Mouse (Mus musculus): ENCODE data around the gene Gm7534. TPM values are rescaled to one million over a fixed set of nuclear protein-coding genes. Genes with fewer than 3 reads are reported as not detected.
A peak's percentile ranks its signal among the peaks of the same experiment; 100 is the strongest.

Gene Gm7534
- polyA plus RNA-seq, 1 experiment from 2014 or later, result not detected

DNA sequence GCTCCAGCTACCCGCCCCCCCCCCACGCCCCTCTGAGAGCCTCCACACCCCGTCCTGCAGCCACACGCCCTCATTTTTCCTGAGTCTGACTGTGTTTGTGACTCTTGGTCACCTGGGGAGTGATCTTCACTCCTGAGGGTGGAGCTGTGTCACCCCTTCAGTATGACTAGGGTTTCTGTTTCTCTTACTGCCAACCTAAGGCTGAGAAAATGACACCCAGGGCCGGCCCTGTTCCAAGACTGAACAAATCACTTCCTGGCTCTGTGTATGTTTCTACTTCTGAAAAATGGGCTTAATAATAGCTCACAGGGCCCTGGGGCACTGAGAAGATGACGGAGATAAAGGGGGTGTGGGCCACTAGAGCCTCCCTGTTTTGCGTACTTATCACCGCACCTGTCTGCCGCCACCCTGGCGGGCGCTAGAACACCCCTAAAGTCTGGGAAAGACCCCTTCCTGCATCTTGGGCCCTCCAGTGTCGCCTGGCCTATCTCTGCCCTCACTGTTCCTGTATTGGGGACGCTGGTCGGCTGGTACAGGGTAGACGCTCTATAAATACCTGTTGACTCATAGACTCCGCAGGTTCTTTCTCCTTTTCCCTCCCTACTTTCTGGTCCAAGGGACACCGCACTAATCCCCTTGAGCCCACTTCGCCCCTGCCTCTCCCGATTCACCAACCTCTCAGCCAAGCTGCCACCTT lies 34.9 kb upstream of the Gm7534 start:
- H3K27ac ChIP-seq (replicated peaks in 1 of 2; ENCODE audit: control insufficient read depth in 1 of 2, insufficient read depth in 1 of 2, low read depth in 2 of 2, low read length in 2 of 2), result no peak overlapping the region

DNA sequence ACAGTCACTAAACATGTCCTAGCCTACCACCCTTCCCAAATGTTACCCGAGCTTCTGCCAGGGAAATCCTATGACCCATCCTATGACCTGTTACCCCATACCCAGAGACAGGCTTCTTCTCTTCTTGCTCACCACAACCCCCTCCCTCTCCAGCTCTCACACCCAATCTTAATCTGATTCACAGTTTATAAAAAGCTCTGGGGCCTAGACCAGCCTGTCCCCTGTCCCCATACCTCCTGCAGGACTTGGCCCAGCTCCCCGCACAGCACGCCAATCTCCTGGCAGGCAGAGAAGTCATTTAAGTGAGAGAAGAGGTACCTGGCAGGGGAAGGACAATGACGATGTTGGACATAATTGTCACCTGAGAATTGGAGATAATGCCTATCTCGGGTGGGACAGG lies 32.1 kb upstream of the Gm7534 start:
- Histone ChIP-seq H3K9me3 (ENCODE audit: control insufficient read depth, low read length) (no peaks in the 10 kb centered on the region), H3K27me3 (ENCODE audit: control insufficient read depth, insufficient read depth, low read length) (peaks cover 4% of the 10 kb centered on the region)

More for the DNA sequence above, 34.9 kb upstream of the Gm7534 start:
- Histone ChIP-seq H3K4me1 (ENCODE audit: control insufficient read depth in 2 of 2, insufficient read depth in 2 of 2, low read length in 2 of 2) (peaks cover 11 to 12% of the 10 kb centered on the region in 2 experiments; a peak in 3 of 4 replicates), H3K4me3 (ENCODE audit: control insufficient read depth in 1 of 2, insufficient read depth in 1 of 2, low read depth in 1 of 2, low read length in 2 of 2) (peak overlapping the region; percentile 46 to 47), H3K27me3 (ENCODE audit: control insufficient read depth, insufficient read depth, low read length) (no peaks in the 10 kb centered on the region; the same call in none of the 2 replicates), H3K4me2 (ENCODE audit: low read length) (peak overlapping the region; percentile 78), H3K9me3 (ENCODE audit: control insufficient read depth, low read length) (no peaks in the 10 kb centered on the region), H3K9ac (ENCODE audit: low read length) (peak overlapping the region; percentile 48), H3K36me3 (ENCODE audit: control insufficient read depth, insufficient read depth, low read length) (no peaks in the 10 kb centered on the region)
- WGBS, result 23% methylated on average over 19 of the region's 19 CpGs
- no peak for ATAC-seq (ENCODE audit: insufficient number of reproducible peaks, insufficient read depth, low FRiP score, low read depth)

DNA sequence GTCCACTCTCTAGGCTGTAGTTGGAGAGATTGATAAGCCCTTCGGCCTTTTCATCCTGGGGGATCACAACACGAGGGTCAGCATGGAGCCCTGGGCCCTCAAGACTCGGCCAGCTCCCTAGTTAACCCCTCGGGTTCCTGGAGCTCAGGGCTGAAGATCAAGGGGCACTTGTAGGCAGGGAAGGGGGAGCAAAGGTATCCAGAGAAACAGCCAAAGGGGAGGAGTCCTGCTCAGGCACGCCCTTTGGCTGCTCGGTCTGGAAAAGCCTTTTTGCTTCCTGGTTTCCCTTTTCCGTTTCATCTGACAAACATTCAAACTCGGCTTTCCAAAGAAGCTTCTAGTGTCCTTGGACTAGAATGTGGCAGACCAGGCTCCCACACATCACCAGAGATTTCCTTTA lies 27.6 kb upstream of the Gm7534 start:
- H3K4me3 ChIP-seq (ENCODE audit: control insufficient read depth in 1 of 2, insufficient read depth in 1 of 2, low read depth in 1 of 2, low read length in 2 of 2), result no peak overlapping the region
- H3K4me1 ChIP-seq (ENCODE audit: control insufficient read depth in 2 of 2, insufficient read depth in 2 of 2, low read length in 2 of 2), result no peaks in the 10 kb centered on the region
- peaks cover 4% of the 10 kb centered on the region; the same call in 1 of the 2 replicates for H3K27me3 ChIP-seq (ENCODE audit: control insufficient read depth, insufficient read depth, low read length)
- 28% methylated on average over 8 of the region's 8 CpGs for WGBS
- no peak overlapping the region for H3K4me2 ChIP-seq (ENCODE audit: low read length)
- H3K9ac ChIP-seq (ENCODE audit: low read length), result no peak overlapping the region
- H3K9me3 ChIP-seq (ENCODE audit: control insufficient read depth, low read length), result no peaks in the 10 kb centered on the region
- H3K36me3 ChIP-seq (ENCODE audit: control insufficient read depth, insufficient read depth, low read length), result no peaks in the 10 kb centered on the region
- no peak overlapping the region for H3K27ac ChIP-seq (replicated peaks in 1 of 2; ENCODE audit: control insufficient read depth in 1 of 2, insufficient read depth in 1 of 2, low read depth in 2 of 2, low read length in 2 of 2)
- ATAC-seq (ENCODE audit: insufficient number of reproducible peaks, insufficient read depth, low FRiP score, low read depth), result no peak

More for the DNA sequence above, 32.1 kb upstream of the Gm7534 start:
- H3K4me2 ChIP-seq (ENCODE audit: low read length), result no peak overlapping the region
- 58% methylated on average over 5 of the region's 5 CpGs for WGBS
- H3K4me3 ChIP-seq (ENCODE audit: control insufficient read depth in 1 of 2, insufficient read depth in 1 of 2, low read depth in 1 of 2, low read length in 2 of 2), result no peak overlapping the region
- no peak for ATAC-seq (ENCODE audit: insufficient number of reproducible peaks, insufficient read depth, low FRiP score, low read depth)
- no peak overlapping the region for H3K9ac ChIP-seq (ENCODE audit: low read length)
- no peaks in the 10 kb centered on the region for H3K36me3 ChIP-seq (ENCODE audit: control insufficient read depth, insufficient read depth, low read length)
- H3K4me1 ChIP-seq (ENCODE audit: control insufficient read depth in 2 of 2, insufficient read depth in 2 of 2, low read length in 2 of 2), result peaks cover 11 to 12% of the 10 kb centered on the region in 2 experiments; a peak in 3 of 4 replicates
- no peak overlapping the region for H3K27ac ChIP-seq (replicated peaks in 1 of 2; ENCODE audit: control insufficient read depth in 1 of 2, insufficient read depth in 1 of 2, low read depth in 2 of 2, low read length in 2 of 2)

DNA sequence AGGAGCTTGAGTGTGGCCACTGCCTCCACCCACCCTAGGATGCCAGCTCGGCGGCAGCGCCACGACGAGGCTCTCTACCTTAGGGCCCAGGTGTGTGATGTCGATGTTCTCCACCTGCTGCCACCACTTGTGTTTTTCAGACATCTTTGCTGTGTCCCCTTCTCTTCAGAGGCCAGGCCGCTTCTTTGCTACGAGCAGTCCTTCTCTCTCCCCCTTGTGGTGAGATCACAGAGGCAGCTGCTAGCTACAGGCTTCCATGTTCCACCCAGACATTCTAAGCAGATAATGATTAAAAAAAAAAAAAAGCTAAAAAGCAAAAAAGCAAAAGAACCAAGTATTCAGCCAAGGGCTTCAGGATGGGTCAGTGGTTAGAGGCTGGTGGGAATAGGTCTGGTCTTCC lies 24.4 kb upstream of the Gm7534 start, which contains the start of gene Catsper4:
Gene Catsper4 (minus strand): TSS at position 190 of the 400 bp plus-strand sequence.
- H3K4me1 ChIP-seq (ENCODE audit: control insufficient read depth in 2 of 2, insufficient read depth in 2 of 2, low read length in 2 of 2), result no peaks in the 10 kb centered on the region
- no peak within 1 kb of the TSS for H3K4me2 ChIP-seq (ENCODE audit: low read length)
- no peak within 1 kb of the TSS for H3K4me3 ChIP-seq (ENCODE audit: control insufficient read depth in 1 of 2, insufficient read depth in 1 of 2, low read depth in 1 of 2, low read length in 2 of 2)
- no peaks in the 10 kb centered on the region for H3K36me3 ChIP-seq (ENCODE audit: control insufficient read depth, insufficient read depth, low read length)
- no peak within 1 kb of the TSS for H3K9ac ChIP-seq (ENCODE audit: low read length)
- 60% methylated on average over 8 of the region's 8 CpGs for WGBS
- H3K27me3 ChIP-seq (ENCODE audit: control insufficient read depth, insufficient read depth, low read length), result peaks cover 4% of the 10 kb centered on the region; the same call in 1 of the 2 replicates
- ATAC-seq (ENCODE audit: insufficient number of reproducible peaks, insufficient read depth, low FRiP score, low read depth), result no peak
- H3K9me3 ChIP-seq (ENCODE audit: control insufficient read depth, low read length), result no peaks in the 10 kb centered on the region
- H3K27ac ChIP-seq (replicated peaks in 1 of 2; ENCODE audit: control insufficient read depth in 1 of 2, insufficient read depth in 1 of 2, low read depth in 2 of 2, low read length in 2 of 2), result no peak within 1 kb of the TSS

DNA sequence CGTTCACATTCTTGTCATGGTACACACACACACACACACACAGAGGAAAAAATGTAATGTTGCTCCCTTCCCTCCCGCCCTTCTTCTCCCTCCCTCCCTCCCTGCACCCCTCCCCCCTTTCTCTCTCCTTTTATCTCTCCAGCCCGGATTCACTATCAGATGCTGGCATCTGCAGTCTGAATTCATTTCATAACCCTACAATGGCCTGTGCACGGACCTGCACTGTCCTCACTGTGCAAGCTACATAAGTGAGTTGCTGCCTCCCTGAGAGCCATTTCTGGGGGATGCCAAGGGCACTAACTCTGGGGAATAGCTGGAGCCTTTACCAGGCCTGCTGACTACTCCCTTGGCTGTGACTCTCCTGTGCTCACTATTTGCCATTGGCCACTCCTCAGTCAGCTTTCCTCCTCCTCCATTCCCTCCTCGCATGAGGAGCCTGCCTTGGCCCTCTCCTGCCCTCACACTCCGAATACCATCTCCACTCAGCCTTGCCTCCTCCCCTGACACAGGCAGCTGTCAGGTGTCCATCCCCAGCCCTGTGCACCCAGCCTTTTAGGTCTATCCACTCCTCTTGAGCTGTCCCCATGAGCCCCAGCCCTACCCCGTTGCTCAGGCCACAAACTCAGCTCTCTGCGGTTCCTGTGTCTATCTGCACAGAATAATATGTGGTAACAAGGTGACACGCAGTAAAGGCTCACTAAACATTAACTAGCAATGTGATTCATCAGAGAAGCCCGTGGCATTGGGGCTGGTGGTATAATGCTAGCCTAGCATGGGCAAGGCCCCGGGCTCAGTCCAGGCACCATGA lies 20.2 kb upstream of the Gm7534 start:
- Histone ChIP-seq H3K27me3 (ENCODE audit: control insufficient read depth, insufficient read depth, low read length) (no peaks in the 10 kb centered on the region), H3K9ac (ENCODE audit: low read length) (no peak overlapping the region), H3K36me3 (ENCODE audit: control insufficient read depth, insufficient read depth, low read length) (no peaks in the 10 kb centered on the region), H3K27ac (replicated peaks in 1 of 2; ENCODE audit: control insufficient read depth in 1 of 2, insufficient read depth in 1 of 2, low read depth in 2 of 2, low read length in 2 of 2) (no peak overlapping the region), H3K4me1 (ENCODE audit: control insufficient read depth in 2 of 2, insufficient read depth in 2 of 2, low read length in 2 of 2) (no peaks in the 10 kb centered on the region), H3K9me3 (ENCODE audit: control insufficient read depth, low read length) (no peaks in the 10 kb centered on the region), H3K4me2 (ENCODE audit: low read length) (no peak overlapping the region), H3K4me3 (ENCODE audit: control insufficient read depth in 1 of 2, insufficient read depth in 1 of 2, low read depth in 1 of 2, low read length in 2 of 2) (no peak overlapping the region)
- ATAC-seq (ENCODE audit: insufficient number of reproducible peaks, insufficient read depth, low FRiP score, low read depth), result no peak
- 57% methylated on average over 11 of the region's 11 CpGs for WGBS

DNA sequence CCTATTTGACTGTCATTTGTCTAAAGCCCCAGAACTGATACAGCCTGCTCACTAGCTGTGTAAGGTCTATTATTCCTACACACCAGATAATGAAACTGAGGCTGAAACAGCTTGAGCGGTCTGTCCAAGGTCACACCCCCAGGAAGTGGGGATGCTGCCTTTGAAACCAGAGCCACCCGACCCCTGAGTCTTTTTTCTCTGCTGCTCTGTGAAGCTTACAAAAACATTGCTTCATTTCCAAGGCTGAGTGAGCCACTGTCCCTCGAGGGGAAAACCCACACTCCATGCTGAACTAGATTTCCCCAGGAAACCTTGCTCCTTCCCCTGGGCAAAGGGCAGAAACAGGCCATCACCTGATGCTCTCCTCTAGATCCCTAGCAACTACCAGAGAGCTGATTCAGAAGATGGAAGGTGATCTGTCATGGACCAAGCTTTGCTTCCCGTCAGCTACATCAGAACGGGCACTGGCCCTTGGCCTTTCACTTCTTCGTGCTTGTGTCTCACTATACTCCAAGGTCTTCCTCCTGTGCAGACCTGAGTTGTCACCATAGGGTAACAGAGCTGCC lies 3.8 kb upstream of the Gm7534 start:
- H3K27ac ChIP-seq (replicated peaks in 1 of 2; ENCODE audit: control insufficient read depth in 1 of 2, insufficient read depth in 1 of 2, low read depth in 2 of 2, low read length in 2 of 2), result no peak overlapping the region
- 63% methylated on average over 6 of the region's 6 CpGs for WGBS
- H3K4me2 ChIP-seq (ENCODE audit: low read length), result no peak overlapping the region
- H3K27me3 ChIP-seq (ENCODE audit: control insufficient read depth, insufficient read depth, low read length), result no peaks in the 10 kb centered on the region
- no peaks in the 10 kb centered on the region for H3K36me3 ChIP-seq (ENCODE audit: control insufficient read depth, insufficient read depth, low read length)
- no peak for ATAC-seq (ENCODE audit: insufficient number of reproducible peaks, insufficient read depth, low FRiP score, low read depth)
- no peak overlapping the region for H3K4me3 ChIP-seq (ENCODE audit: control insufficient read depth in 1 of 2, insufficient read depth in 1 of 2, low read depth in 1 of 2, low read length in 2 of 2)
- no peaks in the 10 kb centered on the region for H3K9me3 ChIP-seq (ENCODE audit: control insufficient read depth, low read length)
- H3K9ac ChIP-seq (ENCODE audit: low read length), result no peak overlapping the region
- peaks cover 0 to 2% of the 10 kb centered on the region in 2 experiments; a peak in 1 of 4 replicates for H3K4me1 ChIP-seq (ENCODE audit: control insufficient read depth in 2 of 2, insufficient read depth in 2 of 2, low read length in 2 of 2)

DNA sequence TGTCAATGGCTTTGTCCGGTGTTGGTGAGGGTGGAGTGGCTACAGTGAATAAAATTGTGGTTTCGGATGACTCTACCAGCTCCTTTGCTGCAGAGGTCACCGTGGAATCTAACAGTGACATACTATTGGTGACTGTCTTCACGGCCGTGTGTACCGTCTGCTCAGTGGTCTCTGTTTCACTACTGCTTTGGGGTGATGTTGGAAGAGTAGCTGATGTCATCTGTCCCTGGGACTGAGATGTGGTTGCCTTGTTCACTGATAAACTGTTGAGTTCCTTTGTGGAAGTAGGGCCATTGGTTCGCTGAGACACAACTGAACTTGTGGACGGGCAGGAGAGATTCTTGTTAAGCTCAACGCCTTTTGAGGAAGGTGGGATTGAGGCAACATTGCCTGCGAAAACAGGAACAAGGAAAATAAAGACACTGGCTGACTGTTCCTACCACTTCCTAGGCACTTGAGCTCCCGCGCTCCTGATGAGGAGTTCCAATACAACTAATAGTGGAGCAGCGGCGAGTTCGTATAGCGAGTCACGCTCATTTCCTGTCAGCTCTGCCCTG lies 614 bp upstream of the Gm7534 start:
- H3K27ac ChIP-seq (replicated peaks in 1 of 2; ENCODE audit: control insufficient read depth in 1 of 2, insufficient read depth in 1 of 2, low read depth in 2 of 2, low read length in 2 of 2), result no peak overlapping the region
- H3K36me3 ChIP-seq (ENCODE audit: control insufficient read depth, insufficient read depth, low read length), result no peaks in the 10 kb centered on the region
- H3K4me2 ChIP-seq (ENCODE audit: low read length), result no peak overlapping the region
- H3K27me3 ChIP-seq (ENCODE audit: control insufficient read depth, insufficient read depth, low read length), result no peaks in the 10 kb centered on the region
- no peaks in the 10 kb centered on the region for H3K9me3 ChIP-seq (ENCODE audit: control insufficient read depth, low read length)
- H3K9ac ChIP-seq (ENCODE audit: low read length), result no peak overlapping the region
- WGBS, result 81% methylated on average over 17 of the region's 17 CpGs
- ATAC-seq (ENCODE audit: insufficient number of reproducible peaks, insufficient read depth, low FRiP score, low read depth), result no peak
- H3K4me3 ChIP-seq (ENCODE audit: control insufficient read depth in 1 of 2, insufficient read depth in 1 of 2, low read depth in 1 of 2, low read length in 2 of 2), result no peak overlapping the region
- no peaks in the 10 kb centered on the region for H3K4me1 ChIP-seq (ENCODE audit: control insufficient read depth in 2 of 2, insufficient read depth in 2 of 2, low read length in 2 of 2)

Data from heart, embryonic 14.5 days (tissue).